Mouse (Mus musculus) liver, embryonic 14.5 days (tissue): ENCODE measurements around the gene Cd5.
A peak's percentile ranks its signal among the peaks of the same experiment; 100 is the strongest.

ENCODE experiments used
- CTCF ChIP-seq: IDR thresholded peaks from 2 replicates; pipeline ENCODE4 v1.5.1; 2016; ENCODE audit warnings: antibody characterized with exemption, low read depth, control low read depth
- EP300 ChIP-seq: IDR thresholded peaks from 2 replicates; pipeline ENCODE4 v1.6.1; 2016; ENCODE audit warnings: antibody characterized with exemption, low read depth

DNA sequence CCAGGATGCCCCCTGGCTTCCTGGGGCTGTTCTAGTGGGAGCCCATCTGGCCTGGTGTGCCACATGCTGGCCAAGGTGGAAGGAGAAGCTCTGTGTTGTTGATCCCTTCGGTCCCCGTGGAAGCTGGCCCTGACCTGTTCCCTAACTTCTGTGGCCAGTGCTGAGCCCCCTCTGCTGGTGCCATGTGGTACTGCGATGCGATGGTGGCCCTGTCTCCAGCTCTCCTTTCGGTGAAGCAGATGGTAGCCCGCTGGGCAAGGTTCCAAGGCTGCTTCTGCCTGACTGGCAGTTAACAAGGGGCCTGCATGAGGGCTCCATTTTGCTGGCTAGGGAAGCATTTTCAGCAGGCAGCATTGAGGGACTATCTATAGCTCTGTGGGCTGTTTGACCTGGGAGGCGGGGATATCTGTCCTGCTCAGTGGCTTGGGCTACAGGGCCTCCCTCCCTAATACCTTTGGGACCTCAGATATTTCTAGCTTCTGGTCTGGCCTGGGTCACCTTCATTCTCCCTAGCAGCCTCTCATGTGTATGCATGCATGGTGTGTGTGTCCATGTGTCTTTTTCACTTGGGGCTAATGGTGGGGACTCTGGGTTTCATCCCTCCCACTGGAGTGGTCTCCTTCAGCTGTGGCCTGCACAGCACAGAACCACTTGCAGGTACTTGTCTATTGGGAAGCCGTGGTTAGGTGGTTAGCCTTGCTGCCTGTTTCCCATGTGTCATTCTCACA lies 29.3 kb downstream of the Cd5 start:
- peak; percentile 100 for TF ChIP-seq CTCF
- no peak for TF ChIP-seq EP300
